Mouse (Mus musculus) 3T3-L1 (cell line): ENCODE measurements at regions not wholly inside any gene's neighbourhood (a gene's known extent, or its start where the extent isn't known, plus 50 kb on each side); places are given as distances from the start of the nearest gene placed in this dataset.

Source experiments
- DNase-seq: peaks from one replicate; pipeline ENCODE4 v3.0.0-alpha.2; 2015; ENCODE audit warnings: low read depth, low spot score

DNA sequence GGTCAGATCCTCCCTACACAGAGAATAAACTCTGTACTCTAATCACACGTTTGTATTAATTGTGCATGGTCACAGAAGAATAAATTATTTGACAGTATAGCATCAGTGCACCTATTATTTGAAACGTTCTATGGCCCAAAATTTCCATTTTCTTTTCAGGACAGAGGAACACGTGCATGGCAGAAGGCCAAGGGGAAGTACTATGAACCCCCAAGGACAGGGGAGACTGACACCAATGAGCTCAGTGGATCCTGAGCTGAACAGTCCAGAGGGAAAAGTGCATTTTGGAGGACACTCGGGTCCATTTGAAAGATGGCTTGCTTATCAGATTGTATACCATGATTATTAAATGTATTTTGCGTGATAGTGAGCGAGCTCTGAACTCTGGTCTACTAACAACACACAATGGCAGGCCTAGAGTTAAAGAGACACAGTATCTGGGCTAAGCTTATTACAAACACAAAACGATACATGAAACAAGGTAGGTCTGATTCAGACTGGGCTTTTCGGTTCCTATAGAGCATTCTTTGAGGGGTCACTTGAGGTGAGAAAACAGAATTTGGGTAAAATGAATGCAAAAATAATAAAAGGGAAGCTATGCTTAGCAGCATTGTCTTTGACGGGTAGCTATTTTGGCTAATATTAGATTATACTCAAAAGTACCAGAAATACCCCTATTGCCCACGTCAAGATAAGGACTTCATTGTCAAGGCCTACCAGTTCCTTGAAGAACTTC, 1431.7 kb downstream of the Slc22a22 start:
- no peak for DNase-seq

DNA sequence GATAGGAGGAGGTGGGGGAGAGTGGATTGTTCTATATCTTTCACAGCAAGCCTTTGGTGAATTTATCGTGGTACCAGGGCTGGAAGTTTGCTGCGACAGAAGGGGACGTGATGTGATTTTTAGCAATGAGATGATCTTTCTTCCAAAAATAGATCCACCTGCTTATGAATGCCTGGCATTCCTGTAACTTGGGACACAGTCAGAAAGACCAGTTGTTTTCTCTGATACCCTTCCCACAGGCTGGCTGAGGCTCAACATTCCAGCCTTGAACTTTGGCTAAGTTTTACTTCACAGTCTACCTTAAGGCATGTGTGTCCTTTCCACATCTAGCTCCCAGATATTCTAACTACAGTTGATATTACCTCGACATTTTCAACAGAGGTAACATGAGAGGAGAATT, 1434.1 kb downstream of the Slc22a22 start:
- DNase-seq: no peak

- no peak for DNase-seq
Observed at GRCm38 (mm10) chr15:56042449-56042848, 1435.0 kb downstream of the Slc22a22 start.

GRCm38 (mm10) chr15:56030007-56030406, 1447.4 kb downstream of the Slc22a22 start:
- DNase-seq: peak; percentile 44

DNA sequence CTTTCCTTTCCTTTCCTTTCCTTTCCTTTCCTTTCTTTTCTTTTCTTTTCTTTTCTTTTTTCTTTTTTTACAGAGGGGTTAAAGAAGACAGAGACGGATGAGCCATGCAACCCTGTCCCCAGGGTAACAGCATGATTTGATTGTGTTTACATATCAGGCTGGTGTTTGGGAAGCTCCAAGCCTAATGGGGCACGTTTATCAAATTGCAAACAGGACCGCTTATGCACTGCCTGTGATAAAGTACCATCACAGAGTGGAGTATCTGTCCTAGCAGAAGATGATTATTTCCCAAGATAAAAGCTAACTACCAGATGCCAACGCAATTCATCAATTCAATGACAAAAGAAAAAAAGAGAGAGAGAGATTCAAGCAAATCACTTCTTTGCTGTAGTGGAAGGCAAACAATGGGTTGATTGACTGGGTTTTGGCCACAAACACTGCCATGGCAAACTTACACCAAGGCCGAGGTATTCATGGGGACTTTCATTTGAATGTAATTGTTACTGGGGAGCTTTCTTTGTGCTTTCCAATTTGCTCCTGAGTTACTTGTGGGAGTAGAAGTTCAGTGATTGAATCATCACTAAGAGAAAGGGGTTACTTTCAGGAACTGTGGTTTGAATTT, 1450.1 kb downstream of the Slc22a22 start:
- no peak for DNase-seq

GRCm38 (mm10) chr15:56024705-56025104, 1452.7 kb downstream of the Slc22a22 start:
- DNase-seq: no peak

DNA sequence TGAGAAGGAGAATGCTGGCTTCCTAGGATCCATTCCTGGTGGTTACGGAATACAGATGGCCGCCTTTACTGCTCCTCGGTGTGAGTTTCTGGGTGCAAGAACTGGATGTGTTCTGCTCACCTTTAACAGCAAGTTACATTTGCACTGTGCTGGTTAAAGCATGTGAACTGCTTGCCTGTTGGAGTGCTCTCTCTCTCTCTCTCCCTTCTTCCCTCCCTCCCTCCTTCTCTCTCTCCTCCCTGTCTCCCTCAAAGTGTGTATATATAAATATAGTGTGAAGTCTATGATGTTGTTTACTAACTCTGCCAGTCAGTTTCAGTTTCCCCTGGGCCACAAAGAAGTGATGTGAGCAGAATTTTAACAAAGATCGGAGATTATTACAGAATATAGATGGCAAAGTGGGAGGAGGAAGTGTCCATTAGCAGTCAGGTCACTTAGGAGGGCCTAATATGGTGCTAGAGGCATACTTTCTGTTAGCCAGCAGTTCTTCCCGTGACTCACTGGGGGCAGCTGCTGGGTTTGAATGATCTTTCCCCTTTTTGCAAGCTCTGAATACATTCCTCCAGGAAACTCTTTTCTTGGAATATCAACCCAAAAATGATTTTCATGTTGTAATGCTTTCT, 1453.5 kb downstream of the Slc22a22 start:
- DNase-seq: peak; percentile 8

- DNase-seq: no peak
Observed at GRCm38 (mm10) chr15:56022315-56022714, 1455.1 kb downstream of the Slc22a22 start.

DNA sequence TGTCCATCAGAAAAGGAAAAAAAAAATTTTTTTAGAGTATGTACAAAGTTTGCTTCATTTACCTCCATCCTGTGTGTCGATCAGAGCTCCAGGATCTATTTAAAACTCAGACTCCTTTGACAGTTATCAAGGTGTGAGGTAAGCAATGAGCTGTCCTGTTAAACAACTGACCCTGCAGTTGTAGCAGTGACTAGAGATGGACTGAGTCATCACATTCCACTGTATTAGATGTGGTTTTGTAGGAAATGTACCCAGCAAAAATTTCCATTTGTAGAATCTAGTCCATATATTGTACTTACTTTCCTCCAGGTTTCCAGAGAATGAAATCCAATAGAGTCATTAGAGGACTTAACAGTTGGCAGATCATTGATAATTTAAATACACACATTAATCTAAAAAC, 1459.3 kb downstream of the Slc22a22 start:
- peak; percentile 62 for DNase-seq

GRCm38 (mm10) chr15:56017561-56017960, 1459.9 kb downstream of the Slc22a22 start:
- peak; percentile 12 for DNase-seq

DNA sequence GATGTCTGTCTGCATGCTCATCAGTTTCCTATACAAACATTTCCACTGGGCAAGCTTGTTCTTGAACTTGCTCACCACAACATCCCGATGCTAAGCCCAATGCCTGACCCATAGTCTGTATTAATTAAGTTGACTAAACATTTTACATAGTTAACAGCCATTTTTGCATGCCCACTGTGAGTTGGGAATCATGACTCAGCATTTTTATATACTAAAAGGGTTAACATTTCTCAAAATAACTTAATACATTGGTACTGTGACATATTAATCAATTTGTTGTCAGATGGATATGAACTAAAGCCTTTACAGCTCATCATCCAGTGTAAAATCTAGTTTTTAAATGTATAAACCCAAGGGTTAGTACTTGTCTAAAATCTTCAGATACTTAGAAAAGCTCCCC, 1461.4 kb downstream of the Slc22a22 start:
- DNase-seq: no peak

DNA sequence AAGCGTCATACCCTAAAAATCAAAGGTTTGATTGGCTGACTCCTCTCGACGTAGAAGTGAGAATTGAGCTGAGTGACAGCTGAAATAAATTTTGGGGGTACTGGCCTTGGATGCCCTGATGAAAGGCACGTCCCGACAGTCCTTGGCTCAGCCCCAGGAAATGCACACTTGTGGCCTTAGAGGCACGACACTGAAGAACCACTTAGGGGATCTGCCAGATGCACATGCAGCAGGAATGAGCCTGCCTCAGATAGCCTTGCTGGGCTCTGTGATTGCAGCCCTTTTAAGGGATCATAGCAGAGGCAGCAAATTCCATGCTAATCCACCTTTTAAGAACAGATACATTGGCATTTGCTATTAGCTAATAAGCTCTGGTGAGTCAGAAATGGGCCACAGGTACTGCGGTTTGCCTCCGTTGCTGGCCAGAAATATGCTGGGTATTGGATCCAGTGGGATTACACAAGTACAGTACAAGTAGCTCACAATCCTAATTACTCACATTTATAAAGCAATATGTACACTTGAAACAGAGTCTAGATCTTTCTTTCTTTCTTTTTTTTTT, 1463.3 kb downstream of the Slc22a22 start:
- no peak for DNase-seq

- DNase-seq: no peak
Observed at GRCm38 (mm10) chr15:56008603-56009174, 1468.7 kb downstream of the Slc22a22 start.

GRCm38 (mm10) chr15:56007376-56007775, 1470.0 kb downstream of the Slc22a22 start:
- DNase-seq: no peak

DNA sequence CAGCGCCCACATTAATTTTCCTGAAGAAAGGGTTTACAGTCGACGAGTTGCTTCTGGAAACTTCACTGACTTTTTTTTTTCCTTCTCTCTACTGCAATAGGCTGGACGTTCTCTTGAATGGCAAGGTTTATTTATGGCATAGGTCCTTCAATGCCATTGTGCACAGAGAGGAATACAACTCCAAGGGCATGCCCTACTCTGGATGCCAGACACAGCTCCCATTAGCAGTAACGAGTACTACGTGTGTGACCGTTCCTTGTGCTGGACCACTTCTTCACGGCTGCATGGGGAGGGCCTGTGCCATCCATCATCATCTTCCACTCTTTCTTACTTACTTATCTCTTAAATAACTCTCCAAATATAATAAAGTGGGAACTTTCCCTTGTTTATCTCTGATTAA, 1472.1 kb downstream of the Slc22a22 start:
- DNase-seq: no peak

- DNase-seq: peak; percentile 37
Observed at GRCm38 (mm10) chr15:56003921-56004320, 1473.5 kb downstream of the Slc22a22 start.

GRCm38 (mm10) chr15:55999605-56000004, 1477.8 kb downstream of the Slc22a22 start:
- no peak for DNase-seq

DNA sequence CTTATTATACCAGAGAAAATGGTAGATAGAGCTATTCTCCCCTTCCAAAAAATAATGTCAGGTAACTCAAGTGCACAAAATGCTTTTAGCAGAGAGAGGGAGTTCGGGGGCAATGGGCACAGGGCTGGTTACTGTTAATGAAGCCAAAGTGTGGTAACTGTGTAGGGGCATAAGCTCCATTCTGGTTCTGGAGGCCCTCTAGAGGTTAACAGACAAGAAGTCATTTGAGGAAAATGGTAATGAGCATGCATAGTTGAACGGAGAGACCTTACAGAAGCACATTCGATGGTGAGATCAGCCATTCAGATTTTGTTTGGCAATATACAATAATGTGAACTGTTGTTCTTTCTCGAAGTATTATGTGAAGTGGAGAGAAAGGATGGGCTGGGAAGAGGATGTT, 1479.4 kb downstream of the Slc22a22 start:
- no peak for DNase-seq

GRCm38 (mm10) chr15:55994680-55995079, 1482.7 kb downstream of the Slc22a22 start:
- no peak for DNase-seq

DNA sequence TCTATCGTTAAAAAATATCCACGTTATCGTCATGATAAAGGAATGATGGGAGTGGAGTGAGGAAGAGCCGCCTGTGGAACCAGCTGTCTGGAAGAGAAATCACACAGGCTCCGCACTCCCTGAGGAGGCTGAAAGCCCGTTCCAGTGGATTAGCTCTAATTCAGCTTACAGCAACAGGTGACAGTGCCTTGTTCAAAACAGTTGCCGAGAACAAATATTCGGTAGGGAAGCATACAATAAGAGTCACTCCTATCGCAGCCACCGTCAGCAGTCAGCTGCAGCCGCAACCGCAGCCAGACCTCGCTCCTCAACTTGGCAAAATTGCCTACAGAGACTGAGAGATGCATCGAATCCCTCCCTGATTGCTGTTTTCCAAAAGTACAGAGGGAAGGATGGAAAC, 1501.6 kb downstream of the Slc22a22 start:
- DNase-seq: no peak

- no peak for DNase-seq
Observed at GRCm38 (mm10) chr15:55966780-55967179, 1510.6 kb downstream of the Slc22a22 start.

DNA sequence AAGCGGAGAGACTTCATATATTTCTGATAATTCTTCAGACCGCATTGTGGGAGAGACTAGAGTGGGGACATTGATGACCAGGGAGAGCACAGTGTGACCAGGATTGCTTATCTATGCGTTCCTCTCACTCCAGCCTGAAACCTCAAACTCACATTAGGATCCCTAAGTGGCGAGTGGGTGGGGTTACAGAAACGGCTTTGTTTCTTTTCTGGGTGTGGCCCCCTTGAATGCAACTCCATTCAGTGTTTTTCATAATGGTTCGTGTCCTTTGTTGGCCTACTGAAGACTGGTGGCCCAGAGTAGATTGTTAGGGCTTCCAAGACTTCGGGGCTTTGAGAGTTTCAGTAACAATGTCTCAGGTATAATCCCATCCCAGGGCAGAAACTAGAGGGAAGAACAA, 1512.1 kb downstream of the Slc22a22 start:
- no peak for DNase-seq
